ENCODE assay signal across 24 mouse cellular contexts in genomic region chr6:117175113-117175793, GRCm38 (mm10). TPM values are rescaled to one million over a fixed set of nuclear protein-coding genes. Genes with fewer than 3 reads are reported as not detected.
DNase-seq lines count a peak whose midpoint lies in the region; ATAC-seq and TF ChIP-seq lines count a peak whose summit lies in the region.
"Had no signal": no experiment of that assay in that cellular context is flagged by ENCODE, and none has a peak within 500 bp of the region (broad histone marks: within the 10 kb centered on the region; RNA-seq: fewer than 3 reads in every experiment).

No protein-coding gene starts in this region.

- TF ChIP-seq POLR2A in embryonic fibroblast, embryonic 13.5 days (IDR thresholded peaks at IDR 0.05; ENCODE audit: low read depth, low read length): no peak

- DNase-seq in layer of hippocampus, postnatal 25 days (ENCODE audit: extremely low spot score in 1 of 2, low spot score in 1 of 2): no peak
- DNase-seq in heart, adult 8-10 months (ENCODE audit: low spot score): no peak
- DNase-seq: adrenal gland, postnatal 10 days; cerebellum, adult 11 months; cerebellum, adult 9-10 months; cerebellum, postnatal 36 days; gastrocnemius, postnatal 14 days; heart, postnatal 36 days; kidney, adult 9 months; kidney, postnatal 10 days; lung, adult 2 months; lung, postnatal 10 days had no signal

- WGBS in hindbrain, embryonic 13.5 days: 37% methylated on average over 2 of the region's 2 CpGs
- WGBS in hindbrain, embryonic 16.5 days: 51% methylated on average over 2 of the region's 2 CpGs
- 42% methylated on average over 2 of the region's 2 CpGs for WGBS in neural tube, embryonic 12.5 days
- 41% methylated on average over 2 of the region's 2 CpGs for WGBS in neural tube, embryonic 15.5 days

- no peak overlapping the region for H3K4me2 ChIP-seq in hindbrain, embryonic 13.5 days
- no peak overlapping the region for H3K4me2 ChIP-seq in hindbrain, embryonic 16.5 days (ENCODE audit: low read length)
- H3K4me2 ChIP-seq in neural tube, embryonic 12.5 days (replicated peaks): no peak overlapping the region
- no peak overlapping the region for H3K4me2 ChIP-seq in neural tube, embryonic 15.5 days
- H3K4me2 ChIP-seq: heart, embryonic 11.5 days; limb, embryonic 12.5 days had no signal

- no peak overlapping the region for H3K9ac ChIP-seq in hindbrain, embryonic 13.5 days
- no peak overlapping the region for H3K9ac ChIP-seq in hindbrain, embryonic 16.5 days (ENCODE audit: low read depth, low read length)
- no peak overlapping the region for H3K9ac ChIP-seq in neural tube, embryonic 12.5 days
- H3K9ac ChIP-seq in neural tube, embryonic 15.5 days (replicated peaks): no peak overlapping the region
- H3K9ac ChIP-seq: limb, embryonic 12.5 days; liver, embryonic 14.5 days had no signal

- no peak overlapping the region for H3K27ac ChIP-seq in hindbrain, embryonic 13.5 days
- H3K27ac ChIP-seq in hindbrain, embryonic 16.5 days (ENCODE audit: low read depth, low read length): no peak overlapping the region
- H3K27ac ChIP-seq in neural tube, embryonic 12.5 days: no peak overlapping the region
- no peak overlapping the region for H3K27ac ChIP-seq in neural tube, embryonic 15.5 days (replicated peaks)
- peak overlapping the region; percentile 22; the same call in 1 of the 2 replicates for H3K27ac ChIP-seq in embryonic fibroblast, embryonic 13.5 days (ENCODE audit: insufficient read depth, low read length)
- H3K27ac ChIP-seq: limb, embryonic 12.5 days; liver, embryonic 14.5 days; macrophage had no signal

- TF ChIP-seq CTCF in embryonic fibroblast, embryonic 13.5 days (IDR thresholded peaks at IDR 0.05; ENCODE audit: borderline replicate concordance, insufficient read depth, low read length): no peak

- no peak overlapping the region for H3K4me3 ChIP-seq in hindbrain, embryonic 13.5 days
- H3K4me3 ChIP-seq in hindbrain, embryonic 16.5 days (ENCODE audit: low read length): no peak overlapping the region
- no peak overlapping the region for H3K4me3 ChIP-seq in neural tube, embryonic 12.5 days
- H3K4me3 ChIP-seq in neural tube, embryonic 15.5 days (replicated peaks): no peak overlapping the region
- no peak overlapping the region for H3K4me3 ChIP-seq in embryonic fibroblast, embryonic 13.5 days (ENCODE audit: insufficient read depth, low read length)
- H3K4me3 ChIP-seq: limb, embryonic 12.5 days had no signal

- no peaks in the 10 kb centered on the region for H3K36me3 ChIP-seq in hindbrain, embryonic 13.5 days
- H3K36me3 ChIP-seq in hindbrain, embryonic 16.5 days (ENCODE audit: control insufficient read depth, insufficient read depth, low read length): no peaks in the 10 kb centered on the region
- H3K36me3 ChIP-seq in neural tube, embryonic 12.5 days: no peaks in the 10 kb centered on the region
- no peaks in the 10 kb centered on the region for H3K36me3 ChIP-seq in neural tube, embryonic 15.5 days

- peaks cover 20% of the 10 kb centered on the region for H3K4me1 ChIP-seq in hindbrain, embryonic 13.5 days (replicated peaks)
- H3K4me1 ChIP-seq in hindbrain, embryonic 16.5 days (ENCODE audit: control insufficient read depth, insufficient read depth, low read depth, low read length): peaks cover 3% of the 10 kb centered on the region; the same call in 1 of the 2 replicates
- H3K4me1 ChIP-seq in neural tube, embryonic 12.5 days: peaks cover 17% of the 10 kb centered on the region
- H3K4me1 ChIP-seq in neural tube, embryonic 15.5 days: no peaks in the 10 kb centered on the region
- H3K4me1 ChIP-seq in embryonic fibroblast, embryonic 13.5 days (ENCODE audit: control insufficient read depth, insufficient read depth, low read length): no peaks in the 10 kb centered on the region; the same call in 1 of the 2 replicates

- 0 out of 2 replicates have a peak, but pooled peaks have one; percentile 50 for ATAC-seq in hindbrain, embryonic 13.5 days (ENCODE audit: low FRiP score)
- ATAC-seq in hindbrain, embryonic 16.5 days: no peak
- ATAC-seq in neural tube, embryonic 12.5 days (ENCODE audit: low FRiP score, low read depth): 0 out of 2 replicates have a peak, but pooled peaks have one; percentile 26
- no peak; the same call in 1 of the 2 replicates for ATAC-seq in neural tube, embryonic 15.5 days (ENCODE audit: low FRiP score)
- ATAC-seq: forebrain, embryonic 14.5 days; intestine, embryonic 16.5 days had no signal

- no peaks in the 10 kb centered on the region for H3K9me3 ChIP-seq in hindbrain, embryonic 13.5 days
- H3K9me3 ChIP-seq in hindbrain, embryonic 16.5 days (ENCODE audit: control insufficient read depth, low read length): no peaks in the 10 kb centered on the region
- no peaks in the 10 kb centered on the region for H3K9me3 ChIP-seq in neural tube, embryonic 12.5 days
- H3K9me3 ChIP-seq in neural tube, embryonic 15.5 days (replicated peaks): no peaks in the 10 kb centered on the region
- H3K9me3 ChIP-seq: limb, embryonic 12.5 days had no signal

- H3K27me3 ChIP-seq in hindbrain, embryonic 13.5 days: peaks cover 55% of the 10 kb centered on the region
- peaks cover 12% of the 10 kb centered on the region for H3K27me3 ChIP-seq in hindbrain, embryonic 16.5 days (replicated peaks; ENCODE audit: control insufficient read depth, insufficient read depth, low read length)
- H3K27me3 ChIP-seq in neural tube, embryonic 12.5 days (replicated peaks): peaks cover 37% of the 10 kb centered on the region
- H3K27me3 ChIP-seq in neural tube, embryonic 15.5 days (replicated peaks): peaks cover 42% of the 10 kb centered on the region

RNA-seq across cellular contexts. Expression of gene Cxcl12, which starts 6.9 kb away (rescaled TPM):
- 55.8 and 69.4 TPM in 2 replicates for polyA plus RNA-seq in hindbrain, embryonic 13.5 days (2015; fragmentation: Nextera tagmentation; extraction: Ambion mirVana)
- polyA plus RNA-seq in hindbrain, embryonic 16.5 days (2015; fragmentation: Nextera tagmentation; extraction: Ambion mirVana): 71.7 and 89.4 TPM in 2 replicates
- polyA plus RNA-seq in neural tube, embryonic 12.5 days (2016; fragmentation: Nextera tagmentation; extraction: Ambion mirVana): 87.4 and 94.5 TPM in 2 replicates
- 38.5 and 90.4 TPM in 2 replicates for polyA plus RNA-seq in neural tube, embryonic 15.5 days (2015; fragmentation: Nextera tagmentation; extraction: Ambion mirVana)
- polyA plus RNA-seq in embryonic fibroblast, embryonic 13.5 days (2011; ENCODE audit: insufficient read length, low read depth, missing spikeins): 575 and 668 TPM in 2 replicates
- total RNA-seq in layer of hippocampus, postnatal 25 days (2021): 10 to 100 TPM; 41.5 to 50.2 TPM
- 100 to 1,000 TPM in 3 of 4 experiments, 10 to 100 TPM in 1; 98.2 to 127 (median 109) TPM for total RNA-seq in heart, adult 8-10 months (2022)
- total RNA-seq: granulocyte monocyte progenitor cell, adult 5-6 weeks had no signal

Comparison
In these comparisons a context has a peak if more than half of its experiments do, and no peak if none do; other contexts are left out.
1. ATAC-seq: peak in hindbrain, embryonic 13.5 days (single experiment) and neural tube, embryonic 12.5 days (single experiment); none in hindbrain, embryonic 16.5 days (single experiment) and neural tube, embryonic 15.5 days (single experiment).